Mouse (Mus musculus) subcutaneous adipose tissue, adult 2 months (tissue): Measurements from ENCODE around the gene Wnt10a. TPM values are rescaled to one million over a fixed set of nuclear protein-coding genes. Genes with fewer than 3 reads are reported as not detected.

Experiments used
- polyA plus RNA-seq: library from polyadenylated mRNA; depleted of rRNA; stranded (reverse); fragments of >200 nt; gene quantifications from 2 replicates; pipeline ENCODE4 v1.2.3, GENCODE M21; 2012; ENCODE audit warnings: low replicate concordance; rRNA removed

Gene Wnt10a
- polyA plus RNA-seq = 0.04 and 0.22 TPM in 2 replicates

DNA sequence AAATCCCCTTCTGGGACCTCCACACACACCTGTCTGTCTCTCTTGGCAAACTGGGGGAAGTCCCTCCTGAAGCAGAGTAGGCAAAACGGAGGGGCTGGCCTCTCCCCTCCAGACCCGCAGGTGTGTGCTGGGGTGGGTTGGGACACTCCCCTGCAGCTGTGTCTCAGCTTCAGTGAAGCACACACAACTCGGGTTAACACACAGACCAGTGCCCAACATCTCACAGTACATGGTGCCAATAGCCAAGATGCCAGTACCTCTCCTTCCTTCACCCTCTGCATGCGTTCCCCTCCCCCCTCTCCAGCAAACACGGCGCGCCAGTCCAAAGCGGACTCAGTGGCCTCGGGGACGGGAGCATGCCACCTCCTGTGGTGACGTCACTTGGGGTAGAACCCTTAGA lies at the start of gene Wnt10a:
Gene Wnt10a (plus strand): TSS at position 268 of the 400 bp plus-strand sequence.

DNA sequence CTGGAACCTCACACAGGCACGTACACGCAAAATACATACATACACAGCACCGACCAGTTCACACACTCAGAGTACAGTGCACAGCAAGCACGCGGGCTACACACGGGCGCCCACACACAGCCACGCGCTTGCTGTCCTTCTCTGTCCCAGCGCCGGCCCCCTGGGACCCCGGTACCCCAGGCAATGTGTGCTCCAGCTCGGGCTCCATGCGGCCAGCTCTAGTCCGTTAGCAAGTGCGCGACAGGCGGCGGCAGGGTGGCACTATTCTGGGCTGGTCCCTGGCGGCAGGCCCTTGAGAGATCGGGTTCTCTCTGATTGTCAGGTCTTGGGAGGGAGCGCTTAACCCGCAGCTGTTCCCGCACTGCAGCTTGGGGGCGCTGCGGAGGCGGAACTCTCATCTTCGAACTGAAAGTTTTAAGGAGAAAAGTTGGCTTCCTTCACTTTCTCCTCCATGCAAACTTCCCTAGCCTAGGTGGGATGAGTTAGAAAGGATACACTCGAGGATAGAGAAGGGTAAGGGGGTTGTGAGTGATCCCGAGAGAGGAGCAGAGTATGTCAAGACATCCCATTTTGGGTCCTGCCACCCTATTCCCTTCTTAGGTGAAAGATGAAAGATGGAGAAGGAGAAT lies 42.6 kb upstream of the Wnt10a start, which contains the start of gene Prkag3:
Gene Prkag3 (minus strand): TSS at position 579 of the 629 bp plus-strand sequence.

DNA sequence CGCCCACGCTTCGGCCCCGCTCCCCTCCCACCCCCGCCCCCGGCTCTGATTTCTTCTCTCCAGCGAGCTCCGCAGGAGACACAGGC lies 19.6 kb upstream of the Wnt10a start, which contains the start of gene Wnt6:
Gene Wnt6 (plus strand): TSS at position 48 of the 86 bp plus-strand sequence.

Other genes starting within 250 kb of the Wnt10a start
- gene Plcd4, start 248.6 kb upstream of the Wnt10a start, polyA plus RNA-seq = 0.13 and 0.57 TPM in 2 replicates
- gene Usp37, start 247.2 kb upstream of the Wnt10a start, polyA plus RNA-seq = 3.1 and 7.2 TPM in 2 replicates
- 9.1 and 28.9 TPM in 2 replicates for gene Zfp142, start 203.3 kb upstream of the Wnt10a start, polyA plus RNA-seq
- gene Bcs1l, start 203.2 kb upstream of the Wnt10a start, polyA plus RNA-seq = 30.8 and 30.9 TPM in 2 replicates
- gene Rnf25, start 190.1 kb upstream of the Wnt10a start, polyA plus RNA-seq = 64.1 and 96.1 TPM in 2 replicates
- 2.4 and 6.3 TPM in 2 replicates for gene Stk36, start 190.1 kb upstream of the Wnt10a start, polyA plus RNA-seq
- 11.0 and 27.6 TPM in 2 replicates for gene Ttll4, start 129.8 kb upstream of the Wnt10a start, polyA plus RNA-seq
- gene Cyp27a1, start 77.9 kb upstream of the Wnt10a start, polyA plus RNA-seq = 44.1 and 60.8 TPM in 2 replicates
- gene Prkag3, start 42.3 kb upstream of the Wnt10a start, polyA plus RNA-seq = 0.60 and 9.6 TPM in 2 replicates
- 0.60 and 5.8 TPM in 2 replicates for gene Wnt6, start 19.6 kb upstream of the Wnt10a start, polyA plus RNA-seq
- gene Cdk5r2, start 63.4 kb downstream of the Wnt10a start, polyA plus RNA-seq = 0.06 TPM in 1 of 2 replicates, not detected in the other
- gene Fev, start 93.9 kb downstream of the Wnt10a start, polyA plus RNA-seq = not detected in 2 replicates
- gene Cryba2, start 101.6 kb downstream of the Wnt10a start, polyA plus RNA-seq = not detected in 2 replicates
- not detected in 2 replicates for gene Cfap65, start 144.1 kb downstream of the Wnt10a start, polyA plus RNA-seq
- 0.17 and 35.2 TPM in 2 replicates for gene Ihh, start 160.2 kb downstream of the Wnt10a start, polyA plus RNA-seq